Mouse (Mus musculus): ENCODE results near the gene Slc16a1. TPM values are rescaled to one million over a fixed set of nuclear protein-coding genes. Genes with fewer than 3 reads are reported as not detected.

Gene Slc16a1
- polyA plus RNA-seq, 1 experiment from 2014 or later, result 21.4 TPM

DNA sequence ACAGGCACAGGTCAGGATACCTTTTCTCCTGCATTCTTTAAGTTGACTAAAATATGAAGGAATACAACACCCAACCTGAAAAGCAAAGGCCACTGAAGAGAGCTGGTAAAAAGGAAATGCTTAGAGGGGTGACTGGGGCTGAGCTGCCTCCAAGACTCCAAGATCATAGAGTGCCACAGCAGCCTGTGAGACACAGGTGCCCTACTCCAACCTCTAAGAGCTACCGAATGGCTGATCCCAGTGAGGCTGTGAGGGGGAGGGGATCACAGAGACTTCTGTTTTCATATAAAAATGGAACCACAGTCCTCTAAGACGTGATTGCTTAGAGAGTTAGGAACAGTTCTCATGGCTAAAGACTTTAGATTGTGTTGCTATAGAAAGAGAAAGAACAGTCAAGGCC lies 23.3 kb upstream of the Slc16a1 start:
- Histone ChIP-seq H3K27ac (no peak overlapping the region), H3K4me1 (no peaks in the 10 kb centered on the region), H3K9ac (no peak overlapping the region), H3K36me3 (no peaks in the 10 kb centered on the region), H3K27me3 (no peaks in the 10 kb centered on the region), H3K4me3 (no peak overlapping the region), H3K4me2 (replicated peaks) (no peak overlapping the region), H3K9me3 (replicated peaks) (no peaks in the 10 kb centered on the region)
- no peak for ATAC-seq (ENCODE audit: low FRiP score)
- WGBS, result 69% methylated on average over 2 of the region's 2 CpGs

DNA sequence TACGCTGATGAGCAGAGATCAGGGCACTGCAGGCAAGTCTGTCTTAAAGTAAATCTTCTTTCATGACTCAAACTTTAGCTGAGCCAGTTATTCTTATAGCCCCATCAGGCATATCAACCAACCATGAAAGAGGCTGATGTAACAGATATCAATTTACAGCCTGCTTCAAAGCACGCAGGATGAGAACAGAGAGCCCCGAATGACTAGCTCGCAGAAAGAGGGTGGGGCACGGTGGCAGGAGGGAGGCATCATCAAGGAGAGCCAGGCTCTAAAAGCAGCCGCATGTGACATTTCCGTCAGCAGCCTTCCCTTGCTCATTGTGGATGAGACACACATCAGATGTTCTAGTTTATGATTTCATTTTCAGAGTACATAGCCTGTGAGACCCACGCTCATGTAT lies 22.3 kb upstream of the Slc16a1 start:
- H3K4me3 ChIP-seq, result no peak overlapping the region
- H3K27ac ChIP-seq, result no peak overlapping the region
- no peak overlapping the region for H3K4me2 ChIP-seq (replicated peaks)
- H3K36me3 ChIP-seq, result no peaks in the 10 kb centered on the region
- H3K9me3 ChIP-seq (replicated peaks), result no peaks in the 10 kb centered on the region
- no peak overlapping the region for H3K9ac ChIP-seq
- H3K27me3 ChIP-seq, result no peaks in the 10 kb centered on the region
- 58% methylated on average over 8 of the region's 8 CpGs for WGBS
- no peaks in the 10 kb centered on the region for H3K4me1 ChIP-seq
- ATAC-seq (ENCODE audit: low FRiP score), result no peak

DNA sequence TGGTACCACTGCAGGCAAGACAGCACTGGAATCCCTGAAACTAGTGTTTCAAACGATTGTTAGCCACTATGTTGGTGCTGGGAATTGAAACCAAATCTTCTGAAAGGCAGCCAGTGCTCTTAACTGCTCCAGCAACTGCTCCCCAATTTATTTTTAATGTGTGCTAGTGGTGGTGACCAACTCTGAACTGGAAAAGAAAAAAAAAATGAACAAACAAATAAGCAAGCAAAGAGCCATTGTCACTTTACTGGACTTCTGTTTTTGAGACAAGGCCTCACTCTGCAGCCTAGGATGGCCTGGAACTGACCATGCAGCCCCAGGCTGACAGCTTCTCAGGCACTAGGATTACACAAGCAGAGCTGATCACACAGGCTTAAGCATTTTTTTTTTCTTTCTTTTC lies 16.6 kb upstream of the Slc16a1 start:
- Histone ChIP-seq H3K9me3 (replicated peaks) (no peaks in the 10 kb centered on the region), H3K27me3 (no peaks in the 10 kb centered on the region), H3K4me1 (no peaks in the 10 kb centered on the region), H3K4me3 (no peak overlapping the region), H3K4me2 (replicated peaks) (no peak overlapping the region), H3K36me3 (no peaks in the 10 kb centered on the region), H3K9ac (no peak overlapping the region), H3K27ac (no peak overlapping the region)
- no peak for ATAC-seq (ENCODE audit: low FRiP score)
- 58% methylated on average over 1 of the region's 1 CpGs for WGBS

DNA sequence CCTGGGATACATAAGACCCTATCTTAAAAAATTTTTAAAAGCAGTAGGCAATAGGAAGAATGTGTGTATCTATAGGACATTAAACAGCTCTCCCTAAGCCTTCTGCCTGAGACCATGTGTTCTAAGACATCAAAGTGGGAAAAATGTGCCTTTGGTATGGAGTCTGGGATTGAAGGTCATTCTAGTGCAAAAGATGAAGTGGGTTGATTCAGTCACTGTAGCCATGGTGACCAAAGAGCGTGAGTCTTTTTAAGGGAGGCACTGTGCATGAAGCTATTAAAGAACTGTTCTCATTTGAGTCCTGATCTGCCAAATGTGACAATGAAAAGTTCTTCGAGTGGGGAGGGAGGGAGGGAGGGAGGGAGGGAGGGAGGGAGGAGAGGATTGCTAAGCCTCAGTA lies 8.7 kb upstream of the Slc16a1 start:
- Histone ChIP-seq H3K4me2 (replicated peaks) (no peak overlapping the region), H3K27ac (no peak overlapping the region), H3K9me3 (replicated peaks) (no peaks in the 10 kb centered on the region), H3K4me1 (no peaks in the 10 kb centered on the region), H3K4me3 (no peak overlapping the region), H3K36me3 (no peaks in the 10 kb centered on the region), H3K27me3 (no peaks in the 10 kb centered on the region), H3K9ac (no peak overlapping the region)
- WGBS, result 37% methylated on average over 2 of the region's 2 CpGs
- no peak for ATAC-seq (ENCODE audit: low FRiP score)

DNA sequence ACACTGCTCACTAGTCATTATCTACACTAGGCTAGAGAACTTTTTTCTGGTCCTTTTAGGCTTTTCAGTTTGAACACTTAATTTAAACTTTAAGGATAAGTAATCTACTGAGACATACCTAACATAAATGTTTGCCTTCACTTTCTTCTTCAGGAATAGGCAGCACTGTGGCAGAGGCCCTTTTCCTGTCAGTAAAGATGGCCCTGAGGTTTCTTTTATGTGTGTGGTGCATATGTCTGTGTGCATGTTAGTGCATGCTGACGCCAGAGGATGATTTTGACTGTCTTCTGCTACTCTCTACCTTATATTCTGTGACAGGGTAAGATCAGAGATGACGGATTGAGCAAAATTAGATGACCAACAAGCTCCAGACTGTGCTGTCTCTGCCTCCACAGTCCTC lies 7.5 kb upstream of the Slc16a1 start:
- Histone ChIP-seq H3K9me3 (replicated peaks) (no peaks in the 10 kb centered on the region), H3K4me1 (no peaks in the 10 kb centered on the region), H3K4me3 (no peak overlapping the region), H3K36me3 (no peaks in the 10 kb centered on the region), H3K4me2 (replicated peaks) (no peak overlapping the region), H3K27me3 (no peaks in the 10 kb centered on the region), H3K27ac (no peak overlapping the region), H3K9ac (no peak overlapping the region)
- WGBS, result 93% methylated on average over 2 of the region's 2 CpGs
- no peak for ATAC-seq (ENCODE audit: low FRiP score)

DNA sequence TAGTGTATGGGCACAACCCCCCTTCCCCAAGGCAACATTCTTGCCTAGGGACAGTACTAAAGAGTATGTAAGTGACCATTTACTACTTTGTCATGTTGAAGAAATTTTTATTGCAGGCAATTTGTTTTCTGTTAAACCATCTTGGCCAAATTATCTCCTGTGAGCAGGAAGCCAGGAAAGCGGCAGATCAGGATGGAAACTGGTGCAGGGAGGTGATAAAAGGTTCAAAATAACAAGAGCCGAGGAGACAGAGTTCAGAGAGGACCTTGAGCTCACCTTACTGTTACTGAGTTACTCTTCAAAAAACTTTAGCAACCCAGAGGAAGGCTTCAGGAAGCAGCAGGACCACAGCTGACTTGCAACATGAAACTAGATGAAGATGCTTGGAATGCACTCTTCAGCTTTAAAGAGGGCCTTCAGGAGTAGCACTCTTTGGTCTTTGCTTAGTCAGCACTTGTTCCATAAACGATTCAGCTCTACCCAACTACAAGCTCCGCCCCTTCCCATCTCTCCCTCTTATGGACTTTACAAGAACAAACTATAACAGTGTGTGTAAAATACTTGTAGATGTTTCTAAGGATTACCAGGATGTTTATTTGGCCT lies 5.8 kb upstream of the Slc16a1 start:
- ATAC-seq (ENCODE audit: low FRiP score), result no peak
- Histone ChIP-seq H3K4me1 (peaks cover under 1% of the 10 kb centered on the region; the same call in 1 of the 2 replicates), H3K9ac (no peak overlapping the region), H3K36me3 (no peaks in the 10 kb centered on the region), H3K27ac (no peak overlapping the region), H3K4me3 (no peak overlapping the region), H3K4me2 (replicated peaks) (no peak overlapping the region), H3K9me3 (replicated peaks) (no peaks in the 10 kb centered on the region), H3K27me3 (no peaks in the 10 kb centered on the region)
- WGBS, result 88% methylated on average over 4 of the region's 4 CpGs

DNA sequence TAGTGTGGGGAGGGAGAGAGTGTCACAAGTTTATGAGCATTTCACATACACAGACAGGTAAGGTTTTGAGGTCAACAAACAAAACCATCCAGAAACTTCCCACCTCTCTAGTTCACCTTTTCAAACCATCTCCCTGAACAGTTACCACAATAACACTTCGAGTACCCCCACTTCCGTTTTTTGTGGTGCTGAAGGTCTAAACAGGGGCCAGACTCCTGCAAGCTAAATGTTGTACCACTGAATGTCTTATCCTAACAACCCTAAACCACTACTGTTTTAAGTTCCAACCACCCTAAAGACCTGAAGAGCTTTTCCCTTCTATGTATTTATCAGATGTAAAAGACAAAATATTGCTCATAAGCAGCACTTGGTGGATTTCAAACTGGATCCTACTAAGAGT lies 2.0 kb upstream of the Slc16a1 start:
- ATAC-seq (ENCODE audit: low FRiP score), result no peak

DNA sequence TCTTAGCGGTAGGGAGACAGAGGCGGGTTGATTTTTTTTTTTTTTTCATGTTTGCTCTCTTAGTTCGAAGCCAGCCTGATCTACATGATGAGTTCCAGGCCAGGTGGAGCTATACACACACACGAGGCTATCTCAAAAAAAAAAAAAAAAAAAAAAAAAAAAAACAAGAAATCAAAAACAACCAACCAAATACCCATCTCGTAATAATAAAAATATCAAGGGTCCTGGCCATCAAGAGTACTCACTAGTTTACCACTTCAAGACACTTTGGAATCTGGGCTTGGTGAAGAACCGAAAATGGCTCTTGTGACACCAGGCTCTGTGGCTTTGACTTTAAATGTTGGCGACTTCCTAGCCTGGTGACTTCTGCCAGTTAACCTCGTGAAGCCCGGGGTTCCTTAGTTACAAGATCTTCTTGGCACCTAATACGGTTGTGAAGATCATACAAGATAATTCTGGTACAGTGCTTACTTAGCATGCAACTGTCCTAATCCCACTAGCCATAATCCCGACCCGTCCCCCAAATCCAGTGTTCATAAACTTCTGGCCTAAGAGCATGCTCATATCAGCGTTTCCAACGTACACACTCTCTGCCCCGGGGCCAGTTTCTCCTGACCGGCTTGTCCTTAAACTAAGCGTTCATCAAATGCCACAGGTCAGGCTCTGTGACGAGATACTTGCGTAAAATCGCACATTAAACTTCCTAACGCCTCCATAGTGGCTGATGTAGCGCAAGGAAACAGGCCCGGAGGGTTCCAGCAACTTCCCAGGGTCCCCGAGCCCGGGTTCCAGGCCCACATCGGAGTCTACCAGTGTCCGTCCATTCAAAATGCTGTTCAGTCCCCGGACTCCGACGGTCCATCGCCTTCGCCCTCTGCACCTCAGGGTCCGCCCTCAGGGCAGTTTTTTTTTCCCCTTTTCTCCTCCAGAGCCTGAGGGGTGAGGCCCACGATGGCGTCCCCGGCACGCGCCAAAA lies 753 bp upstream of the Slc16a1 start:
- peak overlapping the region; percentile 91 for H3K4me2 ChIP-seq (replicated peaks)
- ATAC-seq (ENCODE audit: low FRiP score), result peak; percentile 69
- H3K27ac ChIP-seq, result peak overlapping the region; percentile 35; the same call in 1 of the 2 replicates
- H3K36me3 ChIP-seq, result no peaks in the 10 kb centered on the region
- peak overlapping the region; percentile 85 for H3K4me3 ChIP-seq
- H3K27me3 ChIP-seq, result no peaks in the 10 kb centered on the region
- WGBS, result 14% methylated on average over 38 of the region's 38 CpGs
- no peaks in the 10 kb centered on the region for H3K9me3 ChIP-seq (replicated peaks)
- peaks cover 10% of the 10 kb centered on the region for H3K4me1 ChIP-seq
- H3K9ac ChIP-seq, result peak overlapping the region; percentile 81

More for the DNA sequence above, 2.0 kb upstream of the Slc16a1 start:
- H3K27ac ChIP-seq, result no peak overlapping the region
- H3K4me1 ChIP-seq, result peaks cover 10% of the 10 kb centered on the region
- WGBS, result 97% methylated on average over 2 of the region's 2 CpGs
- H3K36me3 ChIP-seq, result no peaks in the 10 kb centered on the region
- no peaks in the 10 kb centered on the region for H3K27me3 ChIP-seq
- H3K4me3 ChIP-seq, result no peak overlapping the region
- no peak overlapping the region for H3K4me2 ChIP-seq (replicated peaks)
- no peaks in the 10 kb centered on the region for H3K9me3 ChIP-seq (replicated peaks)
- no peak overlapping the region for H3K9ac ChIP-seq

DNA sequence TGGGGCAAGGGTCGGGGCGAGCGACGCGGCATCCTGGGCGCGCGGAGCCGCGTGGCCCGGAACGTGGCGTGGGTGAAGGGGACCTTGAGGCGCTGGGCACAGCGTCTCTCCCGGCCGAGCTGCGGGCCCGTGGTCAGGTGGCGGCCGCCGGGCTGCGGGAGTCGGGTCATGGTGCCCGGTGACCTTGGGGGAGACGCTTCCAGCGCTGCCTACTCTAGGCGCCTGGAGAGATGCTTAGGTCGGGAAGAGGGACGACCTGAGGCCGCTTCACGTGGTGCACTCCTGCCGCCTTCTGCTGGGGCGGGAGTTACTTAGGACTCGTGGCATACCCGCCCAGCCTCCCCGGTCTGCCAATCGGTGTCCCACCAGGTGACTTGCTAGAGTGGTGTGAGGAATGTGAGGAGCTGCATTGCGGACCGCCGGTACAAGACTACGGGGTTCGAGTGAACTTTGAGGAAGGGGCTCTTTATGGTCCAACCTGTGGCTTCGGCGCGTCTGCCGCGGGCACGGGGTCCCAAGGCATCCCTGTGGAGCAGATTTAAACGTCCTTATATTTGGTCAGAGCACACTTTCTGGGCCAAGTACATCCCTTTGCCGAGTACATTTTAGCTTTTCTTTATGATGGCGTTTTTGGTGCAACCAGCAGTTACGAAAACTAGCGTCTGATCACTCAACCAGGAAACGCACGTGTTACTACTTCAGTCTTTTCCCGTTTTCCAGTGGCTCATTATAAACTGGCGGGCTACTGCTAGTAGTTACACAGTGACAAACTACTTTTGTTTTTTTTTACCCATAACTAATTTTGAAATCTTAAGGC lies 672 bp downstream of the Slc16a1 start:
- peak overlapping the region; percentile 85 for H3K4me3 ChIP-seq
- H3K36me3 ChIP-seq, result no peaks in the 10 kb centered on the region
- WGBS, result under 1% methylated on average over 54 of the region's 58 CpGs
- H3K9me3 ChIP-seq (replicated peaks), result no peaks in the 10 kb centered on the region
- H3K27me3 ChIP-seq, result no peaks in the 10 kb centered on the region
- ATAC-seq (ENCODE audit: low FRiP score), result peak; percentile 72
- H3K4me1 ChIP-seq, result peaks cover 10% of the 10 kb centered on the region
- peak overlapping the region; percentile 35; the same call in 1 of the 2 replicates for H3K27ac ChIP-seq
- H3K4me2 ChIP-seq (replicated peaks), result peak overlapping the region; percentile 91
- H3K9ac ChIP-seq, result peak overlapping the region; percentile 81

DNA sequence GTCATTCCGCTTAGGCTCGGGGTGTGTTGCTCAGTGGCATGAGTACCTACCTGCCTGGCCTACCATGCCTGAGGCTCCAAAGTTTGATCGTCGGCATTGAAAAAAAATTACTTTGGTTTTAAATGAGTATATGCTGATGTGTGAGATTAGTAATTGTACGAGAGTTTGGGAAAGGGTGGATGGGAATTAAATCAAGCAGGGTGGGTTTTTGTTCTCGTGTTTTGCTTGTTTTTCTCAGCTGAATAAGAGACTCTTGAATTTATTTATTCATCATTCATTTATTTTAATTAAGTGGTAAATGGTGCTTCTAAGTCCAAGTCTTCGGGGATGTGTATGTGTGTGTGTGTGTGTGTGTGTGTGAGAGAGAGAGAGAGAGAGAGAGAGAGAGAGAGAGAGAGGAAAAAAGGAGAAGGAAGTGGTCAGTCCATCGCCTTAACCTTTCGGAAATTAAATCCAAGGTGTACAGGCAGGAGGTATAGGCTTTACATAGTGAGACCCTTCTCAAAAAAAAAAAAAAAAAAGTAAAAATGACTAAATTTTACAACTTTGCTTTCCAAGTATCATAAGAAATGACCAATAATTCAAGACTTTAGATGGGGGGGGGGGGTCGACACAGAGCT lies 1.4 kb downstream of the Slc16a1 start:
- no peak overlapping the region for H3K27ac ChIP-seq
- peak overlapping the region; percentile 85 for H3K4me3 ChIP-seq
- no peaks in the 10 kb centered on the region for H3K9me3 ChIP-seq (replicated peaks)
- 19% methylated on average over 10 of the region's 10 CpGs for WGBS
- H3K4me1 ChIP-seq, result peaks cover 10% of the 10 kb centered on the region
- no peaks in the 10 kb centered on the region for H3K27me3 ChIP-seq
- no peaks in the 10 kb centered on the region for H3K36me3 ChIP-seq
- H3K4me2 ChIP-seq (replicated peaks), result peak overlapping the region; percentile 91
- ATAC-seq (ENCODE audit: low FRiP score), result no peak
- no peak overlapping the region for H3K9ac ChIP-seq

DNA sequence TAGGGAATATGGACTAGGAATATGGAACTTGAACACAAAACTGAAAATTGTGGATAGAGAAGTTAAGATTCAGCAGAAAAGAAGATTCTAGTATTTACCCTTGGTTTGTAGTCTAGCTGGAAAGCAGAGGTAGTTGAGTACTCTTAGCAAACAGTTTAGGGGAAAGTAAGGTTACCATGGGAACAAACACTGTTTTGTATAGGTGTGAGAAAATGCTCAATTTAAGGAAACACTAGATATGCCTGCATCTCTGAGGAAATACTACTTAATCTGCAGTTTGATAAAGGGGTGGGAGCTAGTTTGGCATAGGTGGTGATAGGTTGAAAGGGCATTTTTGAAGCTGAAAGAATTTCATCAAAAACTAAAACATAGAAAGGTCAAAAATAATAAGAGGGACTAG lies 2.4 kb downstream of the Slc16a1 start:
- H3K27me3 ChIP-seq, result no peaks in the 10 kb centered on the region
- no peak overlapping the region for H3K4me2 ChIP-seq (replicated peaks)
- H3K4me3 ChIP-seq, result no peak overlapping the region
- peaks cover 10% of the 10 kb centered on the region for H3K4me1 ChIP-seq
- H3K9me3 ChIP-seq (replicated peaks), result no peaks in the 10 kb centered on the region
- H3K9ac ChIP-seq, result no peak overlapping the region
- H3K27ac ChIP-seq, result no peak overlapping the region
- no peaks in the 10 kb centered on the region for H3K36me3 ChIP-seq
- no peak for ATAC-seq (ENCODE audit: low FRiP score)

DNA sequence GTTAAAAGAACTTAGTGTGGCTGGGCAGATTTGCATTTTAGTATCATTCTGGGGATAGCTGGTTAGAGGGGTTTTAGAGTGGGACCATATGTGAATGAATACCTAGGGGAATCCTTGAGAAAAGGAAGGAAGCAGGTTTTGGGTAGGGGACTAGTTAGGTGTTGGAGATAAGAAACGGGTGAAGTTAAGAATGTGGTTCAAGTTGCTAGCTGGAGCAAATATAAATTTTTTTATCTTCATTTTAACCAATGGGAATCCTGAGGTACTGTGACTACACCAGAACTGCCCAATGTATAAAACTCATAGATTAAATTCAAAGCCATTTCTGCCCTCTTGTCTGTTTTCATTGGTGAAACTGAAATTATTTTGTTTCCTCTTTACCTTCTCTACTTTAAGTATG lies 2.8 kb downstream of the Slc16a1 start:
- Histone ChIP-seq H3K4me2 (replicated peaks) (no peak overlapping the region), H3K36me3 (no peaks in the 10 kb centered on the region), H3K27me3 (no peaks in the 10 kb centered on the region), H3K4me1 (peaks cover 10% of the 10 kb centered on the region), H3K9ac (no peak overlapping the region), H3K27ac (no peak overlapping the region), H3K9me3 (replicated peaks) (no peaks in the 10 kb centered on the region), H3K4me3 (no peak overlapping the region)
- no peak for ATAC-seq (ENCODE audit: low FRiP score)
- WGBS, result 84% methylated on average over 1 of the region's 1 CpGs
